Mouse (Mus musculus): ENCODE data around the gene Smpd3.
"Not testable (repeated sequence)": the region's sequence is repeated elsewhere in the genome, so short reads cannot be mapped to it uniquely, and the experiment has no call there.

The Smpd3 gene

GRCm38 (mm10) chr8:106320002-106320401, 17.8 kb downstream of the Smpd3 start:
- DNase-seq = no peak

- no peak for DNase-seq
Measured at GRCm38 (mm10) chr8:106317091-106317490, 20.7 kb downstream of the Smpd3 start.

- no peak for DNase-seq
Measured at GRCm38 (mm10) chr8:106316506-106316905, 21.3 kb downstream of the Smpd3 start.

GRCm38 (mm10) chr8:106315402-106316187, 22.2 kb downstream of the Smpd3 start:
- no peak for DNase-seq

- no peak for DNase-seq
Measured at GRCm38 (mm10) chr8:106313799-106314198, 24.0 kb downstream of the Smpd3 start.

GRCm38 (mm10) chr8:106313120-106313737, 24.6 kb downstream of the Smpd3 start:
- DNase-seq = no peak

GRCm38 (mm10) chr8:106311967-106312366, 25.8 kb downstream of the Smpd3 start:
- DNase-seq = no peak

GRCm38 (mm10) chr8:106310026-106310652, 27.6 kb downstream of the Smpd3 start:
- no peak for DNase-seq

GRCm38 (mm10) chr8:106308082-106308786, 29.6 kb downstream of the Smpd3 start:
- DNase-seq = not testable (repeated sequence)

- DNase-seq = no peak
Measured at GRCm38 (mm10) chr8:106307586-106307985, 30.2 kb downstream of the Smpd3 start.

- DNase-seq = not testable (repeated sequence)
Measured at GRCm38 (mm10) chr8:106306711-106307248, 31.0 kb downstream of the Smpd3 start.

GRCm38 (mm10) chr8:106306076-106306475, 31.7 kb downstream of the Smpd3 start:
- DNase-seq = no peak

- DNase-seq = no peak
Measured at GRCm38 (mm10) chr8:106305301-106305700, 32.5 kb downstream of the Smpd3 start.

- DNase-seq = no peak
Measured at GRCm38 (mm10) chr8:106304321-106304720, 33.5 kb downstream of the Smpd3 start.

GRCm38 (mm10) chr8:106300739-106301715, 36.8 kb downstream of the Smpd3 start:
- peak; percentile 69 for DNase-seq

- no peak for DNase-seq
Measured at GRCm38 (mm10) chr8:106299686-106300085, 38.1 kb downstream of the Smpd3 start.

- no peak for DNase-seq
Measured at GRCm38 (mm10) chr8:106298846-106299245, 38.9 kb downstream of the Smpd3 start.

GRCm38 (mm10) chr8:106298261-106298660, 39.5 kb downstream of the Smpd3 start:
- DNase-seq = no peak

- no peak for DNase-seq
Measured at GRCm38 (mm10) chr8:106292484-106293396, 45.0 kb downstream of the Smpd3 start.

- DNase-seq = no peak
Measured at GRCm38 (mm10) chr8:106289464-106289863, 48.3 kb downstream of the Smpd3 start.

GRCm38 (mm10) chr8:106288732-106289131, 49.1 kb downstream of the Smpd3 start:
- no peak for DNase-seq
